Mouse (Mus musculus) Patski (cell line): ENCODE results near the gene Haus3. TPM values are rescaled to one million over a fixed set of nuclear protein-coding genes. Genes with fewer than 3 reads are reported as not detected.
A peak's percentile ranks its signal among the peaks of the same experiment; 100 is the strongest.

Experiments
- ATAC-seq: fragments of 100-300 bp; one replicate; pipeline ENCODE4 v1.8.0; 2021
- CTCF ChIA-PET: fragments of 350-600 bp; sonication (Branson Sonifier 250); formaldehyde crosslinking; loops from one replicate; lab custom pipeline; 2022; ENCODE audit warnings: inconsistent platforms; lab: Charles Lee
- POLR2A ChIA-PET: fragments of 350-600 bp; sonication (Branson Sonifier 250); formaldehyde crosslinking; loops from one replicate; lab custom pipeline; 2022; ENCODE audit warnings: antibody characterized with exemption, inconsistent platforms; lab: Charles Lee
- DNase-seq: peaks from one replicate; pipeline ENCODE4 v3.0.0-alpha.2; 2011; ENCODE audit warnings: low read depth, low spot score
- H3K27me3 ChIP-seq: fragments of 371-371 bp; one replicate; pipeline ENCODE4 v1.5.1; 2021
- CTCF ChIP-seq: fragments of 100-300 bp; IDR thresholded peaks from one replicate; pipeline ENCODE4 v1.5.1; 2021
- in situ Hi-C: fragments of 300-500 bp; cut with MboI; formaldehyde crosslinking; loops from 3 replicates; pipeline ENCODE4 v1.11.1; 2018; ENCODE audit warnings: low pct_unique_long_range_greater_than_20kb, mixed read lengths
- polyA plus RNA-seq: library from polyadenylated mRNA; unstranded; gene quantifications from one replicate; pipeline ENCODE4 v1.2.3, GENCODE M21; 2021

Gene Haus3
- polyA plus RNA-seq, 1 experiment from 2014 or later: 16.7 TPM

DNA sequence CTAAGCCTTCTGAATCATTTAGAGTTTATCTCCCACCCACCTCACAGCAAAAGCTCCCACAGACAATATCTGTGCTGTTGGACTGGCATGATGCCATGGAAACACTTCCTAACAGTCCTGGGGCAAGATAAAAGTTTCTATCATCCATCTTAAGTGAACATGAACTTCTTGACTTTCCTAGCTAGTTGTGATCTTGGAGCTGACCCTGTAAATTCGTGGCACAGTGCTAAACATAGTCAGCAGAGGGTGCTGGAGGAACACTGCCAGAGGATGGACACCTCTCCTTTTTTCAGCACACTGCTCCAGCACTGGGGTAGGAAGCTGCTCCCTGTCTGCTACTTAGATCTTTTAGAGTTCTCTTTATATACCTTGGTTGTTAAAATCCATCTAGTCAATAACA lies 29.6 kb downstream of the Haus3 start:
- peak; percentile 81 for TF ChIP-seq CTCF
- in situ Hi-C loops: no loop called here
- POLR2A ChIA-PET: no interaction called here
- ATAC-seq (no peak), DNase-seq (no peak)
- CTCF ChIA-PET: interaction anchor here (1.1 to 1.3 kb wide), 4 partner anchors 43 to 165 kb away, joined by 3 to 5 read pairs (median 3); no protein-coding TSS in a partner anchor
- no peaks in the 10 kb centered on the region for H3K27me3 ChIP-seq

DNA sequence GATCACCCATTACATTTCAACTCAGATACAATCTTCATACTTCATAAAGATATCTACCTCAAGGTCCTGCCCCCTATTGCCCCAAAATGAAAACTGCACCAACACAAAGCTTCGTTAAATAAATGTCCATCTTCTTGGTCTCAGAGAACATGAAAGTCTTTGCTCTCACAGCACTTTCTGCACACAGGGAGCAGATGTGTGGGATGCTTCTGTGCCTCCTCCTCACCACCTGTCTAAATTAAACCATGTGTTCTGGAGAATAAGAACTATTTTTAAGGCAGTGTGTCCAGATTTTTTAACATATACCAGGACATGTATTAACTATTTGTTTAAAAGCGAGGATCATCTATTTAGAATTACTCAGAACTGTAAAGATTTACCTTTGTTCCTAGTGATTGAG lies 36.6 kb downstream of the Haus3 start:
- ChIA-PET CTCF (interaction anchor here (1.3 kb wide), 1 partner anchor 36 kb away, joined by 4 read pairs; no protein-coding TSS in a partner anchor), POLR2A (no interaction called here)
- in situ Hi-C loops: no loop called here
- DNase-seq (no peak), ATAC-seq (no peak)
- peaks cover 3% of the 10 kb centered on the region for H3K27me3 ChIP-seq
- no peak for TF ChIP-seq CTCF

DNA sequence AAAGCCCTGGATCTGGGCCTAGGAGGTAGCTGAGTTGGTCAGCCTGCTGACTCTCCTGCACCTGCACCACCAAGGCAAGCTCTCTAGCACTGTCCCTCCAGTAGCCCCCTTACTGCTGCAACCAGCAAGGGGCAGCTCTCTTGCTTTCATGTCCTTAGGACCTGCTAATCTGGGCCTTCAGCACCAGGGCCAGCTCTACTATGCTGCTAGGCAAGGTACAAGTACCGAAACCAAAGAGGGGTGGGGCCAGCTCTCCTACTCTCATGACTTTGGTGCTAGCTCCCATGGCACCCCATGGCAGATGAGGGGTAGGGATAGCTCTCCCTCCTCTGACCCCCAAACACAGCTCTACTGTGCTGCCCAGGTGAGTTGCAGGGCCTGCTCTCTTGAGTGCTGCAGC lies 45.2 kb downstream of the Haus3 start:
- CTCF ChIA-PET: interaction anchor here (1.6 kb wide), 1 partner anchor 19 kb away, joined by 3 read pairs; no protein-coding TSS in a partner anchor
- POLR2A ChIA-PET: no interaction called here
- TF ChIP-seq CTCF: no peak
- ATAC-seq (no peak), DNase-seq (no peak)
- in situ Hi-C loops: no loop called here
- peaks cover 30% of the 10 kb centered on the region for H3K27me3 ChIP-seq

DNA sequence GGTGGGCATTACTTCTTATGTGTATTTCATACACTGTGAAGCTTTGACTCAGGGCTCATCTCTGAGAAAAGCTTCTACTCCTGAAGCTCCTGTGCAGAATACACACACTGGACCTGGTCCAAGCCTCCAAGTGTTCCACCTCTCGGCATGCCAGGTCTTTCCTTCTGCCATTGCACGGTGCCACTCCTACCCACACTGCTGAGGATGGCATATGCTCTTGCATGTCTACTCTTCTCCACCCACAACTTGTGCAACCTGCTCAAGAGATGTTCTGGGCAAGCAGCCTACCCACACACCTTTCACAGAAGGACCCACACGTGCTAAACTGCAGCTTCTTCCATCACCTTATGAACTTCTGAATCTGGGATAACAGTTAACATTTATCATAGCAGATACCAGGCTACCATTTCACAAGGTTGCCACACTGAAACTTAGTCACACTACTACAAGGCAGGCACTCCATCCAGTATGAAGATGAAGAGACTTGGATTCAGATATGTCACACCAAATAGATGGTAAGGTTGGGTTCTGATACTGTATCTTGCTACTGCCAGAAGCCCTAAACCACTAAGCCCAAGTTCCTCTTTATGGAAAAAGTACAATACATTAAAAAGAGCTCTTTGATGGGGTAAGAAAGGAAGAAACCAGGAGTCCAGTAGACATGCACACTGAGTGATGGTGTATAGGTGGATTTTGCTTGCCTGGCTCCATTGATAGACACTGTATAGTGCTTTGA lies 50.0 kb downstream of the Haus3 start:
- ChIA-PET CTCF (interaction anchor here (1.1 to 1.5 kb wide), 2 partner anchors 14 to 23 kb away, joined by 3 to 4 read pairs; no protein-coding TSS in a partner anchor), POLR2A (no interaction called here)
- no peak for DNase-seq
- TF ChIP-seq CTCF: no peak
- peaks cover 61% of the 10 kb centered on the region for H3K27me3 ChIP-seq
- in situ Hi-C loops: no loop called here
- ATAC-seq: no peak

DNA sequence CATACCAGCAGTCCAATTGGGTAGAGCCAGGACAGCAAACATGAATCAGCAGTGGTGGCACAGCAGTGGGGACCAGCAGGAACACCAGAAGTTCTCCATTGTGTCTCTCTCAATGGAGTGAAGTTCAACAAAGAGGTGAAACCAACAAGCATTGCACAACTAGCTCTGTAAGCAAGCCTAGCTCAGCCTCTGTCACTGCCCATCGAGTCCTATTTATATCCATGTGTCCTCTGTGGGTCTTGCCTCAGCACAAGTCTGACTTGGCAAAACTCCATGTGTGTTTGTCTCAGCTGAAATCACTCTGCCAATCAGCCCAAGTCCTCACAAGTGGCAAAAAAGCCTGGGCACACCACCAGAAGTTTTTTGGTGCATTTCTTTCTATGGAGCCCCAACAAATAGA lies 63.6 kb downstream of the Haus3 start:
- peaks cover 32% of the 10 kb centered on the region for H3K27me3 ChIP-seq
- DNase-seq: no peak
- no peak for ATAC-seq
- ChIA-PET POLR2A (no interaction called here), CTCF (interaction anchor here (1.2 to 1.5 kb wide), 2 partner anchors 15 to 18 kb away, joined by 3 to 4 read pairs; no protein-coding TSS in a partner anchor)
- in situ Hi-C loops: no loop called here
- TF ChIP-seq CTCF: no peak

Other genes with a start within 250 kb of the Haus3 start
- 30.6 TPM for gene Nelfa, start 233.1 kb downstream of the Haus3 start, polyA plus RNA-seq
- 68.6 TPM for gene Gm1673, start 186.1 kb downstream of the Haus3 start, polyA plus RNA-seq
- 1.0 TPM for gene Nat8l, start 173.5 kb downstream of the Haus3 start, polyA plus RNA-seq
- gene Poln, start 79 bp downstream of the Haus3 start, polyA plus RNA-seq: 0.53 TPM
- gene Mxd4, start 18.2 kb upstream of the Haus3 start, polyA plus RNA-seq: 60.1 TPM
- gene Zfyve28, start 118.9 kb upstream of the Haus3 start, polyA plus RNA-seq: 1.6 TPM
- gene Cfap99, start 119.1 kb upstream of the Haus3 start, polyA plus RNA-seq: not detected
- 128 TPM for gene Rnf4, start 166.8 kb upstream of the Haus3 start, polyA plus RNA-seq
- 35.7 TPM for gene Fam193a, start 200.4 kb upstream of the Haus3 start, polyA plus RNA-seq